Mouse (Mus musculus) NIH3T3 (cell line): ENCODE data around the gene Nudt22.
A peak's percentile ranks its signal among the peaks of the same experiment; 100 is the strongest.

Experiments used
- DNase-seq: peaks from one replicate; pipeline ENCODE4 v3.0.0-alpha.2; 2012; ENCODE audit warnings: low read depth

The Nudt22 gene

GRCm38 (mm10) chr19:6996006-6996405 is at the start of gene Nudt22, which contains the start of gene Trpt1:
Gene Nudt22, minus strand, starts transcription at chr19:6996117.
Gene Trpt1, plus strand, starts transcription at chr19:6996131.
- peak; percentile 92 for DNase-seq

GRCm38 (mm10) chr19:7044706-7045105 is 48.8 kb upstream of the Nudt22 start:
- DNase-seq, result peak; percentile 41

DNA sequence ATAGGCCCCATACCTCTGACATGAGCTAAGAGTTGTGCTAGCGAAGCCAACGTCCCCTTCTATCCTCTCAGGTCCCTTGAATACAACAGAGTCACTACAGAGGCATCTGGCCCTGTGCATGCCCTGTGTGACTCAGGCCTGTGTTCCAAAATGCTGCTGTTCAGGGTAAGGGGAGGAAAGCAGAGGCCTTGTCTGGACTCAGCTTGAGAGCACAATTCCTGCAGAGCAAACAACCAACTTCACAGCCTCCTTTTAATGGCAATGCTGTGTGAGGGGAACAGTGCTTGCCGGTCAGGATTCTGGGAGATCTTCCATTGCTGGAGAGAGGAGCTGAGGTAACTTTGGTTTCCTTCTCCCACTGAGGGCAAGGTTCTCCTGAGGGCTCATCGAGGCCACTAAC is 48.4 kb upstream of the Nudt22 start:
- DNase-seq, result peak; percentile 52

GRCm38 (mm10) chr19:7041171-7041570 is 45.3 kb upstream of the Nudt22 start:
- DNase-seq, result no peak

- no peak for DNase-seq
Measured at GRCm38 (mm10) chr19:7040637-7041130, 44.8 kb upstream of the Nudt22 start.

- DNase-seq, result peak; percentile 100
Measured at GRCm38 (mm10) chr19:7039841-7040636, 44.1 kb upstream of the Nudt22 start, which contains the start of gene Stip1. Gene Stip1, minus strand, starts transcription at chr19:7039967.

DNA sequence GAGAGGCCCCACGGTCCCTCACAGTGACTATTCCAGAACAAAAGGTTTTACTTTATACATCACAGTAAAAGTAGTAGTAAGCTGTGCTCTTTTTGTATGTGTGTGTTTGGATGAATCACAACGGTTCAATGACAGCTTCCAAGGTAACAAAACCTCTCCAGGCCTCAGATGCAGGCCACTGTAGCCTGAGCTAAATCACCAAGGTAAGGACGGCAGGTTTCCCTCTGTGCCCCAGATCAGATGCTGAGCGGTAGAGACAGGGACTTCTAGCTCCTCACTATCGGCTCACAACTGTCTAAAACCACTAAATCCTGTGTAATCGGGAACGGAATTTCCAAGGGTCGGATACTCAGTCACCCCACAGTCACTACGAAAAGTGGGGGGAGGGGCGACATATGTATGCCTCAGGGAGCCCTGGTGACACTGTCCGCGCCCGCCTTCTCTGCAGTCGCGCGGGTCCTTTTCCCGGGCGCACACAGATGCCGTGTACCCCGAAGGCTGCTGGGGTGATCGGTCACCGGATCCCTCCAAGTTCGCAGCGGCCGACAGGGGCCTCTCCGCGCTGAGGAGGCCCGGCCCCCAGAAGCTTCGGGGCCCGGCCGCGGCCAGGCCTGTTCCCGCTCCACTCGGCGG is 43.3 kb upstream of the Nudt22 start:
- peak; percentile 54 for DNase-seq

GRCm38 (mm10) chr19:7034006-7034405 is 38.1 kb upstream of the Nudt22 start:
- no peak for DNase-seq

DNA sequence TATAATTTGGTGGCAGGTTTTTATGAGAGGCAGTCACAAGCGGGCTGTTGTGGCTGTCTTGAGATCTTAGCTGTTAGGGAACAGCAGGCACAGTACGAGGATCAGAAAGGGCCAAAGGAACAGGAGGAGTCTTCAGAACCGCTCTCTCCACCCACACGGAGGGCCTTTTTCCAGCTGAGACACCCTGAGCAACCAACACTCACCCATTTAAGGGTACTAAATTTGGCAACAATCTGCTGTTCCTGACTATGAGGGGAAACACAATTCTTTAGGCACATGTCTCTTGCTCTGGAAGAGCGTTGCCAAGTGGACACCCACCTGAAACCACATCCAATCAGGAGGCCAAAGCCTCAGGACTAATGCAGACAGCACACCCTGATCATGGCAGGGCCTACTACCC is 33.6 kb upstream of the Nudt22 start:
- no peak for DNase-seq

DNA sequence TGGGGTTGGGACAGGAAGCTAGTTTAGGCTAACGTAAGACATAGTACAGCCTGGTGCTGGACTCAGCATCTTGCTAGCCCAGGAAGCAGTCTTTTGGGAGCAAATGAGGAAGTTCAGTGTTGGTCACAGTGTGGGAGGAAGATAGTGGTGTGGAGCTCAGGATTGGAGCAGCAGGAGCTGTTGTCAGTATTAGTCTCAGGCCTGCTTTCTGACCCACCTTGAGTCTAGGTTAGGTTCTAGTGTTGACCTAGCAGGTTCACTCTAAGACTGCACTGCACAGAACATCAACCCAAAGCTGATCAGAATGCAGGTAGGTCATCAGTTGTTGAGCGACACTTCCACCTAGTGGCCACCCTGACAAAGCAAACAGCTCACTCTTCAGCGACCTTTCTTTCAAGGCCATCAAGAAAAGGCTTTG is 24.3 kb upstream of the Nudt22 start:
- peak; percentile 73 for DNase-seq

DNA sequence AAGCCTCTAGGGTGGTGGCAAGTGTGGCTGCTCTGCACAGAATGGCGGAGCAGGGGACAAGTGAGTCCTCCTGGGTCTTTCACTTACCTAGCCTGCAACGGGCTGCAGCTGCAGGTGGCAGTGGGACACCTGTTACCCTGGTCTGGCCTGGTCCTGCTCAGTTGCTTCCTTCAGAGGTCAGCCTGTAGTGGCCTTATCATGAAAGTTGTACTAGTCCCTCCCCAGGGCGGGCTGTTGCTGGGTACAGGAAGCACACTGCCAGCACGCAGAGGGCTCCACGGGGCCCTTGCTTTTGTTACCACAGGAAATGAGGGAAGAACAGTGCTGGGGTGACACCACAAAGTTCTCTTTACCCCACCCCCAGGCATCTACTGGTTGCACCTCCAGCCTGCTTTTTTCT is 23.3 kb upstream of the Nudt22 start, which contains the start of gene Fermt3:
Gene Fermt3 (minus strand): TSS at position 279 of the 400 bp plus-strand sequence.
- DNase-seq, result no peak

- no peak for DNase-seq
Measured at GRCm38 (mm10) chr19:7018546-7018945, 22.6 kb upstream of the Nudt22 start.

GRCm38 (mm10) chr19:7017541-7018457 is 21.9 kb upstream of the Nudt22 start:
- DNase-seq, result no peak

DNA sequence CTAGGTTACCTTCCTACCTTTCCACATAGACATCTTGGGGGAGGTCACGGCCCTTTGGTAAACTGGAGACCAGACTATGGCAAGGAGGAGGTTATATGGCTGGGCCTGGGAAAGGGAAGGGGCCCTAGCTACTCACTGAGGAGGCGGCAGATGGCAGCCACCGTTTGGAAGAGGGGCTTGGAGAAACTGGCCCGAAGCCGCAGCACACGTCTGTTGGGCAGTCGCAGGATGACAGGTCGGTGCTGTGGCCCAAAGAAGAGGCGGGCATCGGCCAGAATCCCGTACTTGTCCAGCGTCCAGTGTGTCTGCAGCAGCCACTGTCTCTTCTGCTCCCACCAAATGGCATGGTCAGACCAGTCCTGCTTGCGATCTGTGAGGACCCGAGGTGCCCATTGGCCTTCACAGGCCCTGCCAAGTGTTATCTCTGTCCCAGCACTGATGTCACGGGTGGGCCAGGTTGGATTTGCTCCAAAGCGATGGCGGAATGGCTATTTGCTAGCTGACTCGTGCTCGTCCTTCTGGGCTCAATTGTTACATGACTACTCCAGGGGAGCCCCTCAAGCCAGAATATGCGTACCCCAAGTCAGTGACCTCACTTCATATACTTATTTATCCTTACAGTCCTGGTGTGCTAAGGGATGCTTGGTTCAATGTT is 18.7 kb upstream of the Nudt22 start:
- DNase-seq, result no peak

DNA sequence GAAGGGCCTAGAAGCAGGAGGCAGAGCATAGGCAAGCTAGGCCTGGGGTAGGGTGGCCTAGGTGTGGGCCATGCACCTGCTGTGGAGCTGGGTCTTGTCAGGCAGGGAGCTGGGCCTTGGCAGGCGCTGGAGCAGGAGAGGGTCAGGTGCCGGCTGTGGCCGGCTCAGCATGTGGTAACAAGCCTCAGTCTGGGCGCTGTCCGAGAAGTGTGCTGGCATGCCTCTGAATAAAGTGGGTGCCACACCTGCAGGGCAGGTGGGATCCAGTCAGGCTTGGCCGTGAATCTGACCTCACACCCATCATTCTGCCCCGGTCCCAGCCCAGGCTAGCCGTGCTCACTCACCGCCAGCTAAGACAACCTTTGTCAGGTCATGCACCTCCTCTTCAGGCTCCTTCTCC is 18.1 kb upstream of the Nudt22 start:
- no peak for DNase-seq

DNA sequence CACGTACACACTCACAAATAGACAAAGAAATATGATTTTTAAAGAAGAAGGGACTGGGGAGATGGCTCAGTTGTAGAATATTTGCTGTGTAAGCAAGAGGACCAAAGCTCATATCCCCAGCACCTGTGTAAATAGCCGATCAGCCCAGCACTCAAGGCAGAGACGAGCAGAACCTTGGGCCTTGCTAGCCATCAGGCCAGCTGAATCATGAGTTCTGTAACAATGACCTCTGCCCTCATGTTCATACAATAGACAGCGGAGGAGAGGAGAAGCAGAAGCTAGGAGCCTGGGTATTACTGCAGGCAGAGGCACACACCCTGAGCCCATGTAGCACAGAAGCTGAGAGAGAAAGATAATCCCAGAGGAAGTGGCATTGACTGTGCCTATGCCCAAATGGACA is 16.5 kb upstream of the Nudt22 start:
- DNase-seq, result no peak

- DNase-seq, result no peak
Measured at GRCm38 (mm10) chr19:7006892-7007593, 11.1 kb upstream of the Nudt22 start.

DNA sequence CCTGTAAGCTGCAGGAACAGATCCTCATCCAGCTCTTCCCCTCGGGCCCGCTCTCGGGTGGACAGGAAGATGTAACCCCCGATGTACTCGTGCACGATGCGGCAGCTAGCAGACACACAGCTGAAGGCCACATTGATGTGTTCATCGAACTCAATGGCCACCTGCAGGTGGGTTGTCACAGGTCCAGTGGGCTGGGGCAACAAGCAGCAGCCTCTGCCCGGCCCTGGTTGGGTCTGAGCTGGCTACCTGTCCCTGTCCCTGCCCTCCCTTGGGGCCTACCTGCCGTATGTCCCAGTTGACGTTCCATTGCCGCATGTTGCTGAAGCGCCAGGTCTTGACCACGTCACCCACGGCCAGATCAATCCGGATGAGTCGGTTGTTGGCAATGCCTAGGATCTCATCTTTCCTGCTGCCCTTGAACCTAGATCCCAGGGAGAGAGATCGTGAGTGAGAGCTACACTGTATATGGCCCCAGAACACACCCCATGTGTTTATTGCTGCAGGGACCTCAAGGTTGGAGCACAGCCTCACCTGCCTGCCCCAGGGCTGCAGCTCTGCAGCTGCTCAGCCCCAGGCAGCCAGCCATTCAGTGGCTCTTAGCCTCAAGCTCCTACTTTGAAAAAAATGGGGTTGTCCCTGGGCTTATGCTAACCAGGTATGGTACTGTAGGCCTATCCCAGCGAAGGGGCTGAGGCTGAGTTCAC is 3.6 kb upstream of the Nudt22 start:
- DNase-seq, result no peak

GRCm38 (mm10) chr19:6997721-6998290 is 1.9 kb upstream of the Nudt22 start:
- no peak for DNase-seq
